Mouse (Mus musculus) limb, embryonic 10.5 days (tissue): Measurements from ENCODE around the gene Stk38. TPM values are rescaled to one million over a fixed set of nuclear protein-coding genes. Genes with fewer than 3 reads are reported as not detected.

Experiments used
- DNase-seq: peaks from one replicate; pipeline ENCODE4 v3.0.0-alpha.2; 2017; ENCODE audit warnings: low spot score
- H3K27ac ChIP-seq: fragments of 300-500 bp; sonication (generic); 2 replicates; pipeline ENCODE4 v1.5.1; 2016; ENCODE audit warnings: mild to moderate bottlenecking
- H3K27me3 ChIP-seq: fragments of 300-500 bp; sonication (generic); 2 replicates; pipeline ENCODE4 v1.6.1; 2016; ENCODE audit warnings: low read depth, mild to moderate bottlenecking; ENCODE audit not compliant: poor library complexity, severe bottlenecking
- H3K36me3 ChIP-seq: fragments of 300-500 bp; sonication (generic); 2 replicates; pipeline ENCODE4 v1.6.1; 2016; ENCODE audit warnings: mild to moderate bottlenecking, moderate library complexity
- H3K4me1 ChIP-seq: fragments of 300-500 bp; sonication (generic); 2 replicates; pipeline ENCODE4 v1.6.1; 2016
- H3K4me3 ChIP-seq: fragments of 300-500 bp; sonication (generic); 2 replicates; pipeline ENCODE4 v1.5.1; 2016; ENCODE audit warnings: mild to moderate bottlenecking, moderate library complexity
- H3K9me3 ChIP-seq: fragments of 300-500 bp; sonication (generic); replicated peaks from 2 replicates; pipeline ENCODE4 v1.6.1; 2016; ENCODE audit warnings: mild to moderate bottlenecking
- WGBS: fragments of 180-500 bp; shearing (Covaris S2); methylation state at CpG from one replicate; pipeline ENCODE4 v1.1.7; 2016; 5-methylcytosine and 5-hydroxymethylcytosine counted together
- polyA plus RNA-seq: library from polyadenylated mRNA; unstranded; fragments of >200 nt; fragmentation: Nextera tagmentation; extraction: Ambion mirVana; gene quantifications from 2 replicates; pipeline ENCODE4 v1.2.1, GENCODE M21; 2016

Gene Stk38
- polyA plus RNA-seq, 1 experiment from 2014 or later, result 131 TPM

- Histone ChIP-seq H3K36me3 (peaks cover 93% of the 10 kb centered on the region), H3K4me3 (no peak overlapping the region), H3K4me1 (no peaks in the 10 kb centered on the region), H3K27ac (no peak overlapping the region), H3K9me3 (no peaks in the 10 kb centered on the region), H3K27me3 (no peaks in the 10 kb centered on the region)
- WGBS, result 91% methylated on average over 9 of the region's 9 CpGs
- no peak for DNase-seq
These were observed 16.5 kb downstream of the Stk38 start for GRCm38 (mm10) chr17:28991286-28991685.

GRCm38 (mm10) chr17:28990060-28990459, 17.7 kb downstream of the Stk38 start:
- H3K4me1 ChIP-seq, result no peaks in the 10 kb centered on the region
- no peak overlapping the region for H3K27ac ChIP-seq
- H3K36me3 ChIP-seq, result peaks cover 93% of the 10 kb centered on the region
- H3K27me3 ChIP-seq, result no peaks in the 10 kb centered on the region
- DNase-seq, result no peak
- WGBS, result 87% methylated on average over 4 of the region's 4 CpGs
- H3K9me3 ChIP-seq, result no peaks in the 10 kb centered on the region
- no peak overlapping the region for H3K4me3 ChIP-seq

DNA sequence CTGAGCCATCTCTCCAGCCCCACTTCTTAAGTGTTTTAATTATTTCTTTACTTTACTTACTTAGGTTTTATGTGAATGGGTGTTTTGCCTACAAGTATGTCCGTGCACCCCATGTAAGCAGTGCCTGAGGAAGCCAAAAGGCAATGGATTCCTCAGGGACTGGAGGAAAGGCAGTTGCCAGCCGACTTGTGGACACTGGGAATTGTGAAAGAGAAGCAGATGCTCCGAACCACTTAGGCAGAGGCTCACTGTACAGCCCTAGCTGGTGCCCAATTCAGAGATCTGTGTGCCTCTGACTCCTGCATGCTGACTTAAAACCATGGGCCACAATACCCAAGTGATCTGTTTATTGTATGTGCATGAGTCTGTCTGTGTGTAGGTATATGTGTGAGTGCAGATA, 18.8 kb downstream of the Stk38 start:
- no peaks in the 10 kb centered on the region for H3K4me1 ChIP-seq
- 92% methylated on average over 3 of the region's 3 CpGs for WGBS

DNA sequence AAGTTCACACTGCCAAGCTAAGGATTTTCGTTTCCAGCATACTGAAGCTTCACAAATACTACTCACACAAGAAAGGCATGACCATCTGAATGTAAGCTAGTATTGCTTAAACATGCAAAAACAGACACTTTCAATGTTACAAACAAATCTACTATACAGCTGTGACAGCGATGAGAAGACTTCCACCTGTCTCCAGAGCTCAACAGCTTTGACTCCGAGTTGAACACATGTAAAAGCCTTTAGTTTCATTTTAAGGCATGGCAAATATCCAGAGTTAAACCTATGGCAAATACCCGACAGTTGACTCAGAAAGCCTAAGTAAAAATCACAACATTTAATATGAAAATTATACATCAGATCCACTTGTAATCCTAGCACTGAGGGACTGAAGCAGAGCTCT, 19.5 kb downstream of the Stk38 start:
- DNase-seq, result no peak
- Histone ChIP-seq H3K36me3 (peaks cover 93% of the 10 kb centered on the region), H3K9me3 (no peaks in the 10 kb centered on the region), H3K27ac (no peak overlapping the region), H3K27me3 (no peaks in the 10 kb centered on the region), H3K4me3 (no peak overlapping the region), H3K4me1 (no peaks in the 10 kb centered on the region)
- 92% methylated on average over 4 of the region's 4 CpGs for WGBS

More for the DNA sequence above, 18.8 kb downstream of the Stk38 start:
- no peak for DNase-seq
- Histone ChIP-seq H3K9me3 (no peaks in the 10 kb centered on the region), H3K36me3 (peaks cover 92% of the 10 kb centered on the region), H3K27me3 (no peaks in the 10 kb centered on the region), H3K4me3 (no peak overlapping the region), H3K27ac (no peak overlapping the region)

DNA sequence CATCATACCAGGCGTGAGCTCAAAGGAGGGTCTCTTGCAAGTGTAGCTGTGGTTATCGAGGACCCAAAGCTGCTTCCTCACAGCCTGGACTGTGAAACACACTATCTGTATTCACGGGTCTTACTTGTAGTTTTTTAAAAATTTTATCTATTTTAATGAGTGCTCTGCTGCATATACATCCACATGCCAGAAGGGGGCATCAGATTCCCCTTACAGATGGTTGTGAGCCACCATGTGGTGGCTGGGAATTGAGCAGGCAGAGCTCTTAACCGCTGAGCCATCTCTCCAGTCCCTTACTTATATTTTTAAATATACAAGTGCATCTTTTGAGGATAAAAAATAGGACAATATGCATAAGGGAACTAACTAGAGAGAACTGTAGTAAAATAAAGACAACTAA, 20.1 kb downstream of the Stk38 start:
- 80% methylated on average over 4 of the region's 4 CpGs for WGBS
- H3K9me3 ChIP-seq, result no peaks in the 10 kb centered on the region
- no peak for DNase-seq
- H3K4me1 ChIP-seq, result no peaks in the 10 kb centered on the region; the same call in 1 of the 2 replicates
- H3K36me3 ChIP-seq, result peaks cover 95% of the 10 kb centered on the region
- no peak overlapping the region for H3K27ac ChIP-seq
- no peaks in the 10 kb centered on the region for H3K27me3 ChIP-seq
- H3K4me3 ChIP-seq, result no peak overlapping the region

GRCm38 (mm10) chr17:28986833-28987232, 21.0 kb downstream of the Stk38 start:
- Histone ChIP-seq H3K4me1 (no peaks in the 10 kb centered on the region; the same call in 1 of the 2 replicates), H3K4me3 (no peak overlapping the region), H3K36me3 (peaks cover 96% of the 10 kb centered on the region), H3K9me3 (no peaks in the 10 kb centered on the region), H3K27ac (no peak overlapping the region), H3K27me3 (no peaks in the 10 kb centered on the region)
- peak; percentile 47 for DNase-seq

DNA sequence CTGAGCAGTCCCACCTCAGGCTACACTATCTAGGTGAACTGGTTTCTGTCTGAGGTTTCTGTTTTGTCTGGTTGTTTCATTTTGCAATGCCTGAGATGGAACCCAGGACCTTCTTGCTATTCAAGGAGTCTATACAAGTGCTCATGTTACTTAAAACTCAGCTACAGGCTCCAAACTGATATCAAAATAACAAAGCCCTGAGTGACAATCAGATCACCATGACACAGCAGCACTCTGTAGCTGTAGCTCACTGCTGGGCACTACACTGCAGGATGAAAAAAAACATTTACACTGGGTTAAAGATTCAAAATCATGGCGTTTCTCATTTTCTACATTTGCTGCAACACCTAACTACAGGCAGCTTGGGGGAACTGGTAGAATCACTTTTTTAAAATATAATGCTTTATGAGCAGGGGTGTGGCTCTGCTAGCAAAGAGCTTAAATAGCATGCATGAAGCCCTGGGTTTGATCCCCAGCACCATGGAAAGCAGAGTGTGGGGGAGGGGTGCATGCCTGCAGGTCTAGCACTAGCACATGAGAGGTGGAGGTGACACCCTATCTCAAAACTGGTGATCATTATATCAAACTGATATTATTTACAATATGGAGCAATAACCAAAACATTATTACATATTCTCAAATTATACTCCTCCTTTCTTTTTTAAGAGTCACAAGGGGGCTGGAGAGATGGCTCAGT, 22.9 kb downstream of the Stk38 start:
- no peak for DNase-seq
- no peak overlapping the region for H3K27ac ChIP-seq
- no peaks in the 10 kb centered on the region for H3K9me3 ChIP-seq
- H3K36me3 ChIP-seq, result peaks cover 92% of the 10 kb centered on the region
- H3K27me3 ChIP-seq, result no peaks in the 10 kb centered on the region
- H3K4me1 ChIP-seq, result no peaks in the 10 kb centered on the region; the same call in 1 of the 2 replicates
- 81% methylated on average over 1 of the region's 1 CpGs for WGBS
- no peak overlapping the region for H3K4me3 ChIP-seq

GRCm38 (mm10) chr17:28982591-28982990, 25.2 kb downstream of the Stk38 start:
- Histone ChIP-seq H3K27ac (no peak overlapping the region), H3K9me3 (no peaks in the 10 kb centered on the region), H3K36me3 (peaks cover 93% of the 10 kb centered on the region), H3K4me3 (no peak overlapping the region), H3K27me3 (no peaks in the 10 kb centered on the region), H3K4me1 (no peaks in the 10 kb centered on the region; the same call in 1 of the 2 replicates)
- no peak for DNase-seq
- WGBS, result 56% methylated on average over 4 of the region's 4 CpGs

- Histone ChIP-seq H3K4me1 (no peaks in the 10 kb centered on the region; the same call in 1 of the 2 replicates), H3K27me3 (no peaks in the 10 kb centered on the region), H3K4me3 (no peak overlapping the region), H3K27ac (no peak overlapping the region), H3K36me3 (peaks cover 93% of the 10 kb centered on the region), H3K9me3 (no peaks in the 10 kb centered on the region)
- DNase-seq, result no peak
- WGBS, result 88% methylated on average over 4 of the region's 4 CpGs
These were observed 26.7 kb downstream of the Stk38 start for GRCm38 (mm10) chr17:28981081-28981480.

GRCm38 (mm10) chr17:28979091-28979490, 28.7 kb downstream of the Stk38 start:
- Histone ChIP-seq H3K36me3 (peaks cover 95% of the 10 kb centered on the region), H3K9me3 (no peaks in the 10 kb centered on the region), H3K27ac (no peak overlapping the region), H3K27me3 (no peaks in the 10 kb centered on the region), H3K4me1 (no peaks in the 10 kb centered on the region; the same call in 1 of the 2 replicates), H3K4me3 (no peak overlapping the region)
- DNase-seq, result no peak
- 89% methylated on average over 4 of the region's 4 CpGs for WGBS

DNA sequence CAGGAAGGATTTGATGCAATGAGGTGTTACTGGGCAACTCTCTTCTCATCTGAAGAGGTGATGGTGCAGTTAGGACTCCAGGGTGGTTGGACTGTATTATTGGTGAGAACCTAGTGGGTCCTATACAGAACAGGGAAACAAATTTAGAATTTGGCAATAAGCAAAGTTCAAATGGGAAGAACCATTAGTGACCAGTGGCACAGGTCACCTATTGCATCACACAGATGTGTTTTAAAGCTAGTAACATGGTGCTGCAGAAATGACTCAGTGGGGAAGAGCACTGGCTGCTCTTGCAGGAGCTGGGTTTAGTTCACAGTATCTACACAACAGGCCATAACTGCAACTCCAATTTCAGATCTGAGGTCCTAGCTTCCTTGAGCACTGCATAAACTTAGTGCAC, 37.7 kb downstream of the Stk38 start:
- H3K4me3 ChIP-seq, result no peak overlapping the region
- H3K36me3 ChIP-seq, result peaks cover 100% of the 10 kb centered on the region
- no peaks in the 10 kb centered on the region for H3K4me1 ChIP-seq
- no peaks in the 10 kb centered on the region for H3K27me3 ChIP-seq
- H3K27ac ChIP-seq, result no peak overlapping the region
- no peak for DNase-seq
- H3K9me3 ChIP-seq, result no peaks in the 10 kb centered on the region

- whole genome bisulfite sequencing, result 77% methylated on average over 11 of the region's 11 CpGs
- Histone ChIP-seq H3K27me3 (no peaks in the 10 kb centered on the region), H3K4me3 (no peak overlapping the region), H3K4me1 (no peaks in the 10 kb centered on the region), H3K9me3 (no peaks in the 10 kb centered on the region), H3K27ac (no peak overlapping the region), H3K36me3 (peaks cover 100% of the 10 kb centered on the region)
- no peak for DNase-seq
These were observed 40.7 kb downstream of the Stk38 start for GRCm38 (mm10) chr17:28967021-28967610.

GRCm38 (mm10) chr17:28961596-28961995, 46.2 kb downstream of the Stk38 start:
- peaks cover 97% of the 10 kb centered on the region for H3K36me3 ChIP-seq
- no peaks in the 10 kb centered on the region for H3K9me3 ChIP-seq

More at GRCm38 (mm10) chr17:28961596-28961995, 46.2 kb downstream of the Stk38 start:
- 92% methylated on average over 10 of the region's 10 CpGs for WGBS
- no peaks in the 10 kb centered on the region for H3K4me1 ChIP-seq
- H3K27me3 ChIP-seq, result no peaks in the 10 kb centered on the region
- H3K4me3 ChIP-seq, result no peak overlapping the region
- no peak for DNase-seq
- H3K27ac ChIP-seq, result no peak overlapping the region
